Mouse (Mus musculus) brain, embryonic 14.5 days (tissue): ENCODE data around the gene Pde4d. TPM values are rescaled to one million over a fixed set of nuclear protein-coding genes. Genes with fewer than 3 reads are reported as not detected.

Experiments
- DNase-seq: peaks from one replicate; pipeline ENCODE4 v3.0.0-alpha.2; 2011; ENCODE audit warnings: low read depth
- CTCF ChIP-seq: fragments of 200-500 bp; IDR thresholded peaks from 2 replicates; pipeline ENCODE4 v1.5.1; 2012; ENCODE audit warnings: inconsistent platforms, mild to moderate bottlenecking, moderate library complexity, borderline replicate concordance; ENCODE audit not compliant: insufficient read depth, insufficient read length; ENCODE audit errors: extremely low read depth
- POLR2A ChIP-seq: fragments of 200-500 bp; IDR thresholded peaks from 2 replicates; pipeline ENCODE4 v1.6.1; 2012; ENCODE audit warnings: mild to moderate bottlenecking, inconsistent platforms, borderline replicate concordance; ENCODE audit not compliant: poor library complexity, insufficient read depth, insufficient read length, severe bottlenecking; ENCODE audit errors: extremely low read depth
- polyA plus RNA-seq: library from polyadenylated mRNA; depleted of rRNA; stranded (reverse); fragments of >200 nt; gene quantifications from 2 replicates; pipeline ENCODE4 v1.2.3, GENCODE M21; 2012

The Pde4d gene
- polyA plus RNA-seq, 1 experiment: 34.9 TPM

DNA sequence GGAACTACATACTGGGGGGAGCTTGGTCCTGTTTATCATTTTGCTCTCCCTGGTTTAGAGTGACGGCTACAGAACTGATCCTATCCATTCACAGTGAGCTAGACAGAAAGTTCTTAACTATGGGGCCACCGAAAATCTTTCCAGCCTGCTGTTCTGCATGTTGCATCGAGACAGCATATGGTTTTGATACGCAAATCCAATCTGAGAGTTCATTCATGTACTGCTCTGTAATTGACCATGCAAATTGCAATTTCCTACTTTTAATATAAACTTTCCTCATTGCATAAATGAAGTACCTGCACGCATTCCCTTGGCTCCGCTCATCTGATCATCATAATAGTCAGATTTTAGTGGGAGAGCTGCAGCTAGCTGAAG lies 1196.1 kb downstream of the Pde4d start:
- TF ChIP-seq POLR2A (no peak), CTCF (no peak)

DNA sequence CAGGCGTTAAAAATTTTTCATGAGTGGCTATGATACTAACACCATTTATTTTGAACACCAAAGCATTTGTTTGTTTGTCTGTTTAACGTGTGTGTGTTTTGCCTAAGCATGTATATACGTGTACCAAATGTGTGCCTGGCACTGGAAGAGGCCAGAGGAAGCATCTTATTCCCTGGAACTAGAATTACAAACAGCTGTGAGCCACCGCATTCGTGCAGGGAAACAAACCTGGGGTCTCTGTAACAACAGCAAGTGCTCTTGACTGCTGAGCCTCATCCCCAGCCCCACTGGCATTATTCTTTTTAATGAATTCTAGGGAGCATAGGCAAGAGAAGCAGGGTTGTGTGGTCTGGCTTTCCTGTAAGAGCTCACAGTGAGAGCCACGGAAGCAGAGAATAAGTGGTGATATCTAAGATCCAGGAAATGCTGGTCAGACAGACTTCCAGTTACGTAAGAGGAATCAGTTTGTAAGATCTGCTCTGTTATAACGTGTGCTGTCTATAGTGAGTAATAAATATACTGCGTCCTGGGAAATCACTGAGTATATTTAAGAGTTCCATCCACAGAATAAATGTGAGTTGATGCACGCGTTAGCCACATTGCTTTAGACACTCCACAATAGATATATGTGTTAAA lies 1197.0 kb downstream of the Pde4d start:
- TF ChIP-seq CTCF (no peak), POLR2A (no peak)
- no peak for DNase-seq

More for the DNA sequence above, 1196.1 kb downstream of the Pde4d start:
- DNase-seq: no peak

DNA sequence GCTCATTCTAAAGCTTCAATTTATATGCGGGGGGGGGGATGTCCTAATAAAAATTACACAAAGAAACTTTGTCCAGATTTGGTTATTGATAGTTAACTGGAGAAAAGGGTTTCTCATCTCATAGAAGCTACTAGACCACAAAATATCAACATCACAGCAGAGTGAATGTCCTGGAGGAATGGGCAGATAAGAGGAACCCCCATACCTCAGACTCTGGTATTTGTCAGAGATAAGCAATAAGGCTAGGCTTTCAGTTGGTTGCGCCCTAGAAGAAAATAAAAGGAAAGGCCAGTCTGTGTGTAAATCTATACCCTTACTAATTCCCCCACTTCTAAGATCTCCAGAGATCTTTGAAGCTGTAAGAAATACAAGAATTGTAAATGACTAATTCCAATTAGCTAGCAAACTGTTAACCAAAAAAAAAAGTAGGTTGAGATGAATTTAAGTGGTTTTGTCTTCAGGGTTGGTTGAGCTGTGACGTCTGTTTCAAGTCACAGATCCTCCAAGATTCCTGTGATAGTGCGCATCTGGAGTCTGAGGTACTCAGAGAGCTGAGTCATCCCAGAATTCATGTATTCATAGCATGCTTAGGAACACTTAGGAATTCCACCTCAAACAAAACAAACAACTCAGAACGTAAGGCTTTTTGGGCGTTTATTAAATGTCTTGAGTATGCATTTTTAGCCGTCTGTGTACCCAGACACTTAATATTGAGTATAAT lies 1197.9 kb downstream of the Pde4d start:
- no peak for DNase-seq
- TF ChIP-seq CTCF (no peak), POLR2A (no peak)

DNA sequence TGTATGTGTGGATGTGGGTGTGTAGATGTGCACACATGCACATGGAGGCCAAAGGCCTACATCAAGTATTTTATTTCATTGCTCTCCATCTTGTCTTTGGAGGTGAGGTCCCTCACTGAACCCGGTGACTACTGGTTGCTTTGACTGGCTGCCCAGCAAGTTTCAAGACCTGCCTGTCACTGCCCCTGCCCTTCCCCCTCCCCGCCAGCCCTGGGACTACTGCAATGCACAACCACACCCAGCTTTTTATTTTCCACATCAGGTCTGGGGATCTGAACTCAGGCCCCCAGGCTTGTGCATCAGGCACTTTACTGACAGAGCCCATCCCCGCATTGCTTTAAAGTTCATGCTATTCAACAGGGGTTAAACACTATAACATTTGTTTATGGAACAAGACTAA lies 1198.6 kb downstream of the Pde4d start:
- DNase-seq: no peak
- TF ChIP-seq POLR2A (no peak), CTCF (no peak)

DNA sequence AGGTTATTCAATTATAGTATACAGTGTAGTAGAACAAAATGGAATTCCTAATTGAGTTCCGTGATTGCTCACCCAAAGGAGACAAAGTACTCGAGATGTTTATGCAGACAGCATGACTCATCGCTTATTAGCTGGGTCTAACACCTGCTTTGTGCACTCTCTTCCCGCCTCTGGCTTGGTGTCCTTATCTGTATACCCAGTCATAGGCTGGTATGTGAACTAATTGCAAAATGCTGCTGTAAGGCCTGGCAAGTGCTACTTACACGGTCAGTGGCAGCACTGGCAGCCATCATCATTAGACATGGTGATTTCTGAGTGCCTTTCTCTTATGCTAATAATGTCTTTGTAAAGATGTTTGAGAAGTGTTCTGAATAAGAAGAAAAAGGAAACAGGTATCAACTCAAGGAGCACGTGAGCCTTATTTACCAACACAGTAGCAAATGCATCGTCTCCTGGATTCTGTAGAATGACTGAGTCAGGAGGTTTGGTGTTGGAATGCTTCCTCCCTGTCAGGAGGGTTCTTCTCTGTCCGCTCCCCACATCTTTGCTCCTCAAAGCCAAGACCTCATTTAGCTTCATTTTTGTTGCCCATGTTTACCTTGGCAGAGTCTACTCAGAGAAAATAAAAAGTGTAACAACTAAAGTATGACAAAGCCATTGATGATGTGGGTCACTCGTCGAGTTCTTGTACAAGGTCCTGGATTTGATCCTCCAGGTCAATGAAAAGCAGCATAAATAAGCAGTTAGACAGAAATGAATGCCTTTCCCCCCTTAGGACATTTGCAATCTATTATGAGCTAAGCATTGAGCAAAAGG lies 1202.2 kb downstream of the Pde4d start:
- DNase-seq: no peak
- no peak for TF ChIP-seq CTCF
- TF ChIP-seq POLR2A: no peak

DNA sequence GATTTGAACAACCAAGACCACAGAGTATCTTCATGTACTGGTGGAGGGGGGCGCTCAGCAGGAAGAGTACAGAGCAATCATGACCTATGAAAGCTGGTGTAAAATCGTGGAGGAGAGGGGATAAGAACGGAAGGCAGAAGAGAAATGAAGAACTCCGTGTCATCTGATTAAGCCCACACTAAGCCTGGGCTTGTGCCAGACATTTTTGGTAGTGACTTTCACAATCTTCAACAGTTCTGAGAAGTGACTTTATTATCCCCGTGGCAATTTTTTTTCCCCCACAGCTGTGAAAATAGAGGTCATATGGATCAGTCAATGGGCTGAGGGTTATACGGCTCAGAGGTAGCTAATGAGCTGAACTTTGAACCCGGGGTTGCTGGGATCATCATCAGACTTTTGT lies 1202.9 kb downstream of the Pde4d start:
- no peak for TF ChIP-seq CTCF
- TF ChIP-seq POLR2A: no peak
- DNase-seq: no peak

DNA sequence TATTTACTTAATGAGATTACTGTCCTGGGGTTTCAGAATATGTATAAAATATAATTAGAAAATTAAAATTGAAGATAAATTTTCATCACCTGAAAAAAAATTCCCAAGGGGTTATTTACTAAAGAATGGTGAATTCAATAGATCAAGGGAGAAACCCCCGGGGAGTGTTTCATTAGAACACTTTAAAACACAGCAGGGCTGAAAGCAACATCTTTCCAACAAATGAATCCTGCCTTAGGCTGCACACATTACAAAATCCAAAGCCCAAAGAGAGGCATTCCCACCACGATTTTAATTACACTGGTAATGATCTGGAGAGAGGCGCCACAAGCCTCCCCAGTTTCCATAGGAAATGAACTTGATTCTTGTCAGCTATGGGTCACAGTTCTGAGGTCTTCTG lies 1205.6 kb downstream of the Pde4d start:
- peak; percentile 48 for DNase-seq
- TF ChIP-seq CTCF: no peak
- no peak for TF ChIP-seq POLR2A

DNA sequence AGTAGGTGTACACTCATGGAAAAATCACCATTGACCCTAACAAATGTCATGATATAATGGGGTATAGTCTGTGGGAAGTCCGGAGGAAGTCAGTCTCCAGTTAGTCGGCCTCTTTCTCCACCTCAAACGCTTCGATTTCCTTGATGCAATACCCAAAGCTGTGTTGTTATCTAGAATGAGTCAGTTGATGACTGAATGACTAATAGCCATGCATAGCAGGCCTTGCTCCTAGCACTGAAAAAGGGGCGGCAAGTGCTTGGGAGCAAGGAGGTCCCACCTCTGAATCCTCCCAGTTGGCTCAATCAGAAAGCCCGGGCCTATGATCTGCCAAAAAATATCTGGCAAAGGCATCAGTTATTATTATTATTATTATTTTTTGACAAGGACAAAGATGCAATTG lies 1209.4 kb downstream of the Pde4d start:
- DNase-seq: no peak
- no peak for TF ChIP-seq POLR2A
- no peak for TF ChIP-seq CTCF

DNA sequence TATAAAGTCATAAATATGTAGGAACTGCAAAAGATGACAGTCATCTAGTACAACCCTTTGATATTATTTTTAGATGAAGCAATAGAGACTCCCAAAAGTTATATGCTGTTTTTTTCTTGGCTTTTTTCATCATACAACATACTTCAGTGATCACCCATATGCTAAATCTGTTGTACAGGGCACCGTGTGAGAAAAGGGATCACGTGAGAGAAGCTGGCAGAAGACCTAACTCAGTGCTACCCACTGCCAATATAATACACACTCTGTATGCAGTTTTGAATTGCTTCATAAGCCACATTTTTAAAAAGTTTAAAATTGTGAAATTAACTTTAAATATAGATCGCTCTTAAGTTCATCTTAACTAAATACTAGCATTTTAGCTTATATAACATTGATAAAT lies 1211.6 kb downstream of the Pde4d start:
- TF ChIP-seq POLR2A (no peak), CTCF (no peak)
- peak; percentile 49 for DNase-seq

DNA sequence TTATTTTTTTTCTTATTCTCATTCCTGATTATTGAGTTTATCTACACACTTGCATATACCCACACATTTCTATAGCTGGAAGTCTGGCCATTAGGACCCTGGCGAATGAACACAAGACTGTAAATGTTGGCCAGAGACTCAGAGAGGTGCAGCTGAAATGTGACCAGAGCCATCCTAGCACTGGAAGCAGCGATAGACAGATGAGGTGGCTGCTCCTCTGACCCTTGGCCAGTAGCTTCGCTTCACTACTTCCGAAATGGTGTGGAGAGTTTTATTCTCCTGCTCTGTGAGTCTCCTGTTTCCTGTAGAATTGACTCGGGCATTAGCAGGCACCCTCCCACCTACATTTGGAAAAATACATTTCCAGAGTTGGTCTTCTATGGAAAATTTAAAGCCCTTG lies 1212.4 kb downstream of the Pde4d start:
- no peak for TF ChIP-seq CTCF
- TF ChIP-seq POLR2A: no peak
- DNase-seq: no peak

DNA sequence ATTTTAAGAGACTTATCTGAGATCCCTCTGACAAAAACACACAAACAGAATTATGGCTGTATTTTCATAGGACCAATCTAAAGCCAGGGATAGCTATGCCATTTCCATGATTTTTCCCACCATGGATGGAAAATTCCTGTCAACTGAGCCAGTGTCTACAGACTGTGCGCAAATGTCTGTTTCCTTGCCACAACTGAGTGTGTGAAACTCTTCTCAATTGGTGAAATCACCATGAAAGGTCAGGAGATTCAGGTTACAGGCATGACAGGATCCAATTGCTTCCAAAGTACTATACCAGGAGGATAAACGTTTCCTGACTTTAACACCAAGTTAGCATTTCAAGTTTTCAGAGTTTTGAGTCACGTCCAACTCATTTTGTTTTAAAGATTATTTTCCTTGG lies 1213.0 kb downstream of the Pde4d start:
- TF ChIP-seq POLR2A (no peak), CTCF (no peak)
- no peak for DNase-seq

DNA sequence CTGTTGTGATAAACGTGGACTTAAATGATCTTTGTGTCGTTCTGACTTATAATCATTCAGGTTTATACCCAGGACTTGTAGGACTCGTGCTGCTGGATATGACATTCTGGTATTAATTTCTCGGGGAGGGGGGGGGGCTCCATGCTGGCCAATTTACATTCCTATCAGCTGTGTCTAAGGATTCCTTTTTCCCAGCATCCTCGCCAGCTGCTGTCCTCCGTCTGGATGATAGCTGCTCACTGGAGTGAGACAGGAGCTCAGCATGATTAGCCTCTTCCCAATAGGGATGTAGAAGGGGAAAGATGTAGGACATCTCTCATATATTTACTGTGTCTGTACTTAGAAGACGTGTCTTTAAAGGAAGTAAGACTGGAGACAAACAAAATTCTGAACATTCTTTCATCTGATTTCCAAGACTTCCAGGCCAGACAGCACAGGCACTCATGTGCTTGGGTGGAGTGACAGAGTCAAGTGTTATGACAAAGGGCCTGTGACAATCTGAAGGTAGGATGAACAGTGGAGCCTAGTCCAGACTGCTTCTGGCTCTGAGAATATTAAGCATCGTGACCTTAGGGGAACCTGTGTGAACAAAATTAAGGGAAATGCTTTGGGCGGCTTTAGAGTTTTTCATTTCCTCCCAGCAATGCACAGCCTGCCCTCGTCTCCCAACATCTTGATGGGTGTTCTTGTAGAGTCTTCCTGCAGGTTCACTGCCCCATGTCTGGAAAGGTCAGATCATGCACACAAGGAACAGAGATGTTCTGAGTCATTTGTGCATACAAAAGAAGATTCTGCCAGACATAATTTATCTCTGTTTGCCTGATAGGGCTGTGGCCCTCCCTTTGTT lies 1215.4 kb downstream of the Pde4d start:
- TF ChIP-seq CTCF (no peak), POLR2A (no peak)
- peak; percentile 46 for DNase-seq

DNA sequence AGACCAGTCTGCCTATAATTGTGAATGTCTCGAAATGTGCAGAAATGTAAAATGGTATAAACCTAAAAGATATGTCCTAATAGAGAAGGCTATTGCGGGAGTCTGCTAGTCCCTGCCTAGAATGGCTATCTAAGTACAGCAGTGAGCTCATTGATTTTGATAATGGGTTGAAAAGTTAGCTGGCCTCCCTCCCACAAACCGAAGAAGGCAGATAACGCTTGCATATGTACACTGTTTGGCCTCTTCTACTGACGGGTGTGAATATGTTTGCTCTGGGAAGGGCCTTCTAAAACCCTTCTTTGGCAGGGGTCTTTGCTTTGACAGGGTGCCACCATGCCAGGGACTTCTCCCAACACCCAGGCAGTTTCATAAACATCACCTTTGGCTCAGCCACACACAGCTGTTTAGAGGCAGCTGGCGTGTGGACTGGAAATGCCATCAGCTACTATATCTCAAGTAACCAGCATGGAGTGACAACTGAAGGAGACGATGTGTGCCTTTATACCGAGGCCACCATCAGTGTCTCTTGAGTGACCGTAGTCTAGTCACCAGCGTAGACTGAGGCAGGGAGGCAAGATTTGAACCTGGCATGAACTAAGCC lies 1216.2 kb downstream of the Pde4d start:
- TF ChIP-seq CTCF: no peak
- TF ChIP-seq POLR2A: no peak
- no peak for DNase-seq

DNA sequence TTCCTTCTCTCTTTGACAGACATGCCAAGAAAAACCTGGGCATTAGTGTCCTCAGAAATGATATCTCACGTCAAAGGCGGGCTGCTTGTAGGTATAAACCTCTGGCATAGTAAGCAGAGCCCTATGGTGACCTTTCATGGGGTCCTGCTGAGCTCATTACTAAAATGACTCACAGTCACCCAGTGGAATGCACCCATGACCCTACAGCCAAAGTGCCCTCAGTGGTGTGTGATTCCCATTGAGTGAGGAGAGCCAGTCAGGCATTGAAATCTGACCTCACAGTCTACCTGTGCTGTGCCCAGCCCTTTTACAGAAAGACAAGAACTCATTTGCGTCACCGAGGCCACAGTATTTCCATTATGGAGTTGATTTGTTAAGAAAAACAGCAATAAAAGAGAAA lies 1220.2 kb downstream of the Pde4d start:
- TF ChIP-seq POLR2A (no peak), CTCF (no peak)
- no peak for DNase-seq
